Mouse (Mus musculus) v-Abl transformed pro-B cells (cell line): ENCODE data around the gene Hoxa5.

Experiments
- in situ Hi-C, 2 experiments: fragments of 400-800 bp; cut with MboI; formaldehyde crosslinking; loops; one replicate each; pipeline ENCODE4 v1.15.1; 2025; ENCODE audit not compliant: unreplicated experiment in 2 of 2

Gene Hoxa5

GRCm38 (mm10) chr6:52242801-52243332, 38.5 kb upstream of the Hoxa5 start:
- in situ Hi-C loops, result loop anchor here in 1 of 2 experiments (25.0 kb wide), 1 partner anchor 1581 kb away; the partner anchor contains the start of gene Npvf

- in situ Hi-C loops, result loop anchor here in 1 of 2 experiments (25.0 kb wide), 1 partner anchor 1579 kb away; the partner anchor contains the start of gene Npvf
Measured at GRCm38 (mm10) chr6:52241001-52241621, 36.7 kb upstream of the Hoxa5 start.

GRCm38 (mm10) chr6:52240389-52241000, 36.1 kb upstream of the Hoxa5 start, which contains the start of gene Hoxa10:
Gene Hoxa10, minus strand, starts transcription at chr6:52240854.
- in situ Hi-C loops, result loop anchor here in 1 of 2 experiments (25.0 kb wide), 1 partner anchor 1578 kb away; the partner anchor contains the start of gene Npvf

GRCm38 (mm10) chr6:52239625-52240388, 35.4 kb upstream of the Hoxa5 start:
- in situ Hi-C loops, result loop anchor here in 1 of 2 experiments (25.0 kb wide), 1 partner anchor 1578 kb away; the partner anchor contains the start of gene Npvf

- in situ Hi-C loops, result loop anchor here in 1 of 2 experiments (25.0 kb wide), 1 partner anchor 1577 kb away; the partner anchor contains the start of gene Npvf
Measured at GRCm38 (mm10) chr6:52238976-52239375, 34.6 kb upstream of the Hoxa5 start.

GRCm38 (mm10) chr6:52238155-52238545, 33.8 kb upstream of the Hoxa5 start:
- in situ Hi-C loops, result loop anchor here in 1 of 2 experiments (25.0 kb wide), 1 partner anchor 1576 kb away; the partner anchor contains the start of gene Npvf

GRCm38 (mm10) chr6:52237346-52238154, 33.2 kb upstream of the Hoxa5 start:
- in situ Hi-C loops, result loop anchor here in 1 of 2 experiments (25.0 kb wide), 1 partner anchor 1575 kb away; the partner anchor contains the start of gene Npvf

- in situ Hi-C loops, result loop anchor here in 1 of 2 experiments (25.0 kb wide), 1 partner anchor 1575 kb away; the partner anchor contains the start of gene Npvf
Measured at GRCm38 (mm10) chr6:52236806-52237205, 32.4 kb upstream of the Hoxa5 start.

- in situ Hi-C loops, result loop anchor here in 1 of 2 experiments (25.0 kb wide), 1 partner anchor 1574 kb away; the partner anchor contains the start of gene Npvf
Measured at GRCm38 (mm10) chr6:52235866-52236265, 31.5 kb upstream of the Hoxa5 start.

GRCm38 (mm10) chr6:52235267-52235666, 30.9 kb upstream of the Hoxa5 start:
- in situ Hi-C loops, result loop anchor here in 1 of 2 experiments (25.0 kb wide), 1 partner anchor 1573 kb away; the partner anchor contains the start of gene Npvf

GRCm38 (mm10) chr6:52234428-52235140, 30.2 kb upstream of the Hoxa5 start:
- in situ Hi-C loops, result loop anchor here in 1 of 2 experiments (25.0 kb wide), 1 partner anchor 1572 kb away; the partner anchor contains the start of gene Npvf

GRCm38 (mm10) chr6:52233546-52234427, 29.4 kb upstream of the Hoxa5 start:
- in situ Hi-C loops, result loop anchor here in 1 of 2 experiments (25.0 kb wide), 1 partner anchor 1571 kb away; the partner anchor contains the start of gene Npvf

- in situ Hi-C loops, result loop anchor here in 1 of 2 experiments (25.0 kb wide), 1 partner anchor 1571 kb away; the partner anchor contains the start of gene Npvf
Measured at GRCm38 (mm10) chr6:52232984-52233545, 28.7 kb upstream of the Hoxa5 start.

GRCm38 (mm10) chr6:52232568-52232965, 28.2 kb upstream of the Hoxa5 start:
- in situ Hi-C loops, result loop anchor here in 1 of 2 experiments (25.0 kb wide), 1 partner anchor 1570 kb away; the partner anchor contains the start of gene Npvf

GRCm38 (mm10) chr6:52231885-52232567, 27.6 kb upstream of the Hoxa5 start:
- in situ Hi-C loops, result loop anchor here in 1 of 2 experiments (25.0 kb wide), 1 partner anchor 1570 kb away; the partner anchor contains the start of gene Npvf

- in situ Hi-C loops, result loop anchor here in 1 of 2 experiments (25.0 kb wide), 1 partner anchor 1568 kb away; the partner anchor contains the start of gene Npvf
Measured at GRCm38 (mm10) chr6:52230516-52231165, 26.3 kb upstream of the Hoxa5 start, which contains the start of gene Hoxa9. Gene Hoxa9, minus strand, starts transcription at chr6:52231089.
